In genomic region chr9:119962216-119962615, GRCm38 (mm10) we compare ENCODE assay signal across 27 mouse cellular contexts. TPM values are rescaled to one million over a fixed set of nuclear protein-coding genes. Genes with fewer than 3 reads are reported as not detected.
DNase-seq lines count a peak whose midpoint lies in the region; ATAC-seq lines count a peak whose summit lies in the region.
"Had no signal": no experiment of that assay in that cellular context is flagged by ENCODE, and none has a peak within 500 bp of the region (broad histone marks: within the 10 kb centered on the region; RNA-seq: fewer than 3 reads in every experiment).

No protein-coding gene starts in this region.

- no peaks in the 10 kb centered on the region for H3K9me3 ChIP-seq in heart, embryonic 12.5 days (replicated peaks)
- no peaks in the 10 kb centered on the region for H3K9me3 ChIP-seq in midbrain, embryonic 11.5 days (ENCODE audit: control insufficient read depth, low read length)
- no peaks in the 10 kb centered on the region for H3K9me3 ChIP-seq in midbrain, embryonic 10.5 days (replicated peaks)
- H3K9me3 ChIP-seq: embryonic facial prominence, embryonic 15.5 days; forebrain, embryonic 12.5 days; G1E; limb, embryonic 10.5 days; limb, embryonic 15.5 days; liver, embryonic 13.5 days; stomach, embryonic 15.5 days had no signal

- H3K36me3 ChIP-seq in heart, embryonic 12.5 days = no peaks in the 10 kb centered on the region
- no peaks in the 10 kb centered on the region for H3K36me3 ChIP-seq in midbrain, embryonic 11.5 days (ENCODE audit: control insufficient read depth, insufficient read depth, low read length)
- no peaks in the 10 kb centered on the region for H3K36me3 ChIP-seq in midbrain, embryonic 10.5 days
- H3K36me3 ChIP-seq: embryonic facial prominence, embryonic 15.5 days; forebrain, embryonic 12.5 days; G1E; limb, embryonic 10.5 days; limb, embryonic 15.5 days; liver, embryonic 13.5 days; stomach, embryonic 15.5 days had no signal

- no peak overlapping the region for H3K27ac ChIP-seq in heart, embryonic 12.5 days (ENCODE audit: poor library complexity, severe bottlenecking)
- H3K27ac ChIP-seq in midbrain, embryonic 11.5 days (ENCODE audit: low read depth, low read length) = no peak overlapping the region
- H3K27ac ChIP-seq in midbrain, embryonic 10.5 days (replicated peaks) = no peak overlapping the region
- H3K27ac ChIP-seq: forebrain, embryonic 12.5 days; hindbrain, embryonic 14.5 days; limb, embryonic 15.5 days; liver, embryonic 13.5 days; stomach, embryonic 15.5 days had no signal

- H3K4me2 ChIP-seq in heart, embryonic 12.5 days = peak overlapping the region; percentile 65
- H3K4me2 ChIP-seq in midbrain, embryonic 11.5 days = no peak overlapping the region
- H3K4me2 ChIP-seq: hindbrain, embryonic 14.5 days; limb, embryonic 15.5 days had no signal

- H3K4me1 ChIP-seq in heart, embryonic 12.5 days (replicated peaks) = peaks cover 19% of the 10 kb centered on the region
- H3K4me1 ChIP-seq in midbrain, embryonic 11.5 days (ENCODE audit: control insufficient read depth, insufficient read depth, low read length) = peaks cover 3% of the 10 kb centered on the region; the same call in 1 of the 2 replicates
- peaks cover 11% of the 10 kb centered on the region for H3K4me1 ChIP-seq in midbrain, embryonic 10.5 days

- H3K27me3 ChIP-seq in heart, embryonic 12.5 days (replicated peaks) = no peaks in the 10 kb centered on the region
- no peaks in the 10 kb centered on the region for H3K27me3 ChIP-seq in midbrain, embryonic 11.5 days (ENCODE audit: control insufficient read depth, insufficient read depth, low read length)
- H3K27me3 ChIP-seq in midbrain, embryonic 10.5 days (ENCODE audit: low read depth, poor library complexity, severe bottlenecking) = peaks cover 12% of the 10 kb centered on the region
- H3K27me3 ChIP-seq: embryonic facial prominence, embryonic 15.5 days; limb, embryonic 15.5 days; liver, embryonic 13.5 days; stomach, embryonic 15.5 days had no signal

- no peak for DNase-seq in heart, postnatal 14 days
- peak; percentile 14 for DNase-seq in midbrain, embryonic 11.5 days (ENCODE audit: low spot score, missing footprints)
- DNase-seq in midbrain, embryonic 10.5 days (ENCODE audit: low spot score) = no peak
- DNase-seq in ZHBTc4 (ENCODE audit: low read depth, low spot score) = peak; percentile 47
- no peak for DNase-seq in kidney, adult 9 months
- DNase-seq in cerebellum, postnatal 10 days = no peak
- DNase-seq: adrenal gland, adult 8-10 months; B cell, adult 2 months; cerebellum, adult 11-12 months; cerebellum, adult 9-11 months; forebrain, postnatal 0 days; kidney, postnatal 36 days; liver, embryonic 13.5 days; lung, adult 18-20 months; lung, postnatal 14 days; right cerebral cortex, postnatal 25 days had no signal

- intact Hi-C loops in heart, postnatal 14 days (cut with DNase I) = loop anchor here (5.0 kb wide), 1 partner anchor 135 kb away; no protein-coding TSS in a partner anchor

- no peak overlapping the region for H3K4me3 ChIP-seq in heart, embryonic 12.5 days
- H3K4me3 ChIP-seq in midbrain, embryonic 11.5 days (ENCODE audit: low read depth, low read length) = no peak overlapping the region
- H3K4me3 ChIP-seq in midbrain, embryonic 10.5 days = no peak overlapping the region
- H3K4me3 ChIP-seq: embryonic facial prominence, embryonic 15.5 days; forebrain, embryonic 12.5 days; stomach, embryonic 15.5 days had no signal

- WGBS in heart, embryonic 12.5 days = 69% methylated on average over 4 of the region's 4 CpGs
- WGBS in midbrain, embryonic 11.5 days = 82% methylated on average over 4 of the region's 4 CpGs
- WGBS in midbrain, embryonic 10.5 days = 80% methylated on average over 4 of the region's 4 CpGs

- H3K9ac ChIP-seq in heart, embryonic 12.5 days = no peak overlapping the region
- H3K9ac ChIP-seq in midbrain, embryonic 11.5 days (ENCODE audit: low read length) = no peak overlapping the region
- H3K9ac ChIP-seq: embryonic facial prominence, embryonic 15.5 days; forebrain, embryonic 12.5 days; forebrain, postnatal 0 days; hindbrain, embryonic 14.5 days; stomach, embryonic 15.5 days had no signal

- no peak for ATAC-seq in heart, embryonic 12.5 days (ENCODE audit: insufficient number of reproducible peaks, low FRiP score)
- no peak for ATAC-seq in midbrain, embryonic 11.5 days (ENCODE audit: low FRiP score)
- ATAC-seq: forebrain, postnatal 0 days; intestine, postnatal 0 days; midbrain, embryonic 16.5 days had no signal

RNA-seq across cellular contexts. Expression of gene Csrnp1, which starts 22.2 kb away (rescaled TPM):
- polyA plus RNA-seq in heart, embryonic 12.5 days (2016; fragmentation: Nextera tagmentation; extraction: Ambion mirVana) = 8.2 TPM in 2 replicates
- total RNA-seq in heart, postnatal 14 days (2021) = 10 to 100 TPM; 15.8 to 21.4 TPM
- polyA plus RNA-seq in midbrain, embryonic 11.5 days (2014; fragmentation: Nextera tagmentation; extraction: Ambion mirVana) = 0.34 and 0.67 TPM in 2 replicates
- polyA plus RNA-seq in midbrain, embryonic 10.5 days (2016; fragmentation: Nextera tagmentation; extraction: Ambion mirVana) = 1.9 and 2.7 TPM in 2 replicates

RNA-seq across cellular contexts. Expression of gene Ttc21a, which starts 24.8 kb away (rescaled TPM):
- 0.23 and 0.53 TPM in 2 replicates for polyA plus RNA-seq in heart, embryonic 12.5 days (2016; fragmentation: Nextera tagmentation; extraction: Ambion mirVana)
- total RNA-seq in heart, postnatal 14 days (2021) = under 1 TPM in 1 of 2 experiments, not detected in 1; 0.26 TPM
- polyA plus RNA-seq in midbrain, embryonic 11.5 days (2014; fragmentation: Nextera tagmentation; extraction: Ambion mirVana) = 0.10 and 0.20 TPM in 2 replicates
- 0.16 and 0.42 TPM in 2 replicates for polyA plus RNA-seq in midbrain, embryonic 10.5 days (2016; fragmentation: Nextera tagmentation; extraction: Ambion mirVana)
- total RNA-seq: gastrocnemius, adult 8-10 months had no signal
- polyA plus RNA-seq: intestine, postnatal 0 days had no signal

RNA-seq across cellular contexts. Expression of gene Gorasp1, which starts 24.9 kb away (rescaled TPM):
- 21.7 and 21.8 TPM in 2 replicates for polyA plus RNA-seq in heart, embryonic 12.5 days (2016; fragmentation: Nextera tagmentation; extraction: Ambion mirVana)
- total RNA-seq in heart, postnatal 14 days (2021) = 10 to 100 TPM; 21.4 to 22.8 TPM
- 16.4 and 18.4 TPM in 2 replicates for polyA plus RNA-seq in midbrain, embryonic 11.5 days (2014; fragmentation: Nextera tagmentation; extraction: Ambion mirVana)
- 27.3 and 29.4 TPM in 2 replicates for polyA plus RNA-seq in midbrain, embryonic 10.5 days (2016; fragmentation: Nextera tagmentation; extraction: Ambion mirVana)

Comparison
In these comparisons a context has a peak if more than half of its experiments do, and no peak if none do; other contexts are left out.
1. DNase-seq: peak in midbrain, embryonic 11.5 days (single experiment) and ZHBTc4 (single experiment); none in heart, postnatal 14 days (0 of 2), midbrain, embryonic 10.5 days (single experiment), kidney, adult 9 months (single experiment) and cerebellum, postnatal 10 days (0 of 2).